Mouse (Mus musculus) left cerebral cortex, adult 2 months (tissue): ENCODE data around the gene Ehhadh. TPM values are rescaled to one million over a fixed set of nuclear protein-coding genes. Genes with fewer than 3 reads are reported as not detected.

ENCODE experiments used
- DNase-seq, 2 experiments: peaks; one replicate each; pipeline ENCODE4 v3.0.0; 2021 to 2022; ENCODE audit warnings: low spot score in 2 of 2, mixed read lengths in 1 of 2; ENCODE audit errors: extremely low spot score in 1 of 2
- H3K27ac ChIP-seq: fragments of 200-600 bp; 2 replicates; pipeline ENCODE4 v1.8.1; 2022
- H3K4me3 ChIP-seq: fragments of 200-600 bp; 2 replicates; pipeline ENCODE4 v1.8.1; 2022
- CTCF ChIP-seq: fragments of 200-600 bp; IDR thresholded peaks from 2 replicates; pipeline ENCODE4 v1.8.1; 2022; ENCODE audit warnings: antibody characterized with exemption, mild to moderate bottlenecking, moderate library complexity
- intact Hi-C: fragments of 180-260 bp; cut with DNase I; formaldehyde crosslinking; loops from one replicate; pipeline ENCODE4 v1.15.1; 2025
- total RNA-seq, 2 experiments: library from RNA; stranded (reverse); gene quantifications; 2 replicates each; pipeline ENCODE4 v1.2.3; 2021

Ehhadh gene
- total RNA-seq, 2 experiments from 2014 or later: 1.3 to 2.0 TPM

- Histone ChIP-seq H3K27ac (no peak overlapping the region), H3K4me3 (no peak overlapping the region)
- no peak for TF ChIP-seq CTCF
- DNase-seq: no peak
- intact Hi-C loops: no loop called here
These were observed 9.2 kb downstream of the Ehhadh start for GRCm38 (mm10) chr16:21778293-21778866.

GRCm38 (mm10) chr16:21774725-21775124 lies 12.9 kb downstream of the Ehhadh start:
- no peak for TF ChIP-seq CTCF
- no peak for DNase-seq
- Histone ChIP-seq H3K27ac (no peak overlapping the region), H3K4me3 (no peak overlapping the region)
- intact Hi-C loops: no loop called here

GRCm38 (mm10) chr16:21769667-21770066 lies 17.9 kb downstream of the Ehhadh start:
- Histone ChIP-seq H3K4me3 (no peak overlapping the region), H3K27ac (no peak overlapping the region)
- DNase-seq: no peak
- intact Hi-C loops: loop anchor here (2.0 kb wide), 1 partner anchor 45 kb away; no protein-coding TSS in a partner anchor
- peak; percentile 57 for TF ChIP-seq CTCF

- no peak for DNase-seq
- peak; percentile 54 for TF ChIP-seq CTCF
- Histone ChIP-seq H3K27ac (no peak overlapping the region), H3K4me3 (no peak overlapping the region)
- intact Hi-C loops: no loop called here
These were observed 19.4 kb downstream of the Ehhadh start for GRCm38 (mm10) chr16:21768255-21768654.

GRCm38 (mm10) chr16:21758447-21758846 lies 29.2 kb downstream of the Ehhadh start:
- Histone ChIP-seq H3K27ac (no peak overlapping the region), H3K4me3 (no peak overlapping the region)
- DNase-seq: no peak
- no peak for TF ChIP-seq CTCF
- intact Hi-C loops: no loop called here

GRCm38 (mm10) chr16:21743401-21743800 lies 44.2 kb downstream of the Ehhadh start:
- no peak overlapping the region for H3K4me3 ChIP-seq
- intact Hi-C loops: no loop called here
- no peak overlapping the region for H3K27ac ChIP-seq
- no peak for TF ChIP-seq CTCF
- DNase-seq: no peak

GRCm38 (mm10) chr16:21742898-21743297 lies 44.7 kb downstream of the Ehhadh start:
- DNase-seq: no peak
- H3K27ac ChIP-seq: no peak overlapping the region
- TF ChIP-seq CTCF: no peak
- intact Hi-C loops: no loop called here
- H3K4me3 ChIP-seq: no peak overlapping the region

- no peak for TF ChIP-seq CTCF
- Histone ChIP-seq H3K4me3 (no peak overlapping the region), H3K27ac (no peak overlapping the region)
- no peak for DNase-seq
- intact Hi-C loops: no loop called here
These were observed 45.3 kb downstream of the Ehhadh start for GRCm38 (mm10) chr16:21742191-21742870.

GRCm38 (mm10) chr16:21741542-21741941 lies 46.1 kb downstream of the Ehhadh start:
- H3K27ac ChIP-seq: no peak overlapping the region
- intact Hi-C loops: no loop called here
- H3K4me3 ChIP-seq: no peak overlapping the region
- no peak for DNase-seq
- no peak for TF ChIP-seq CTCF

GRCm38 (mm10) chr16:21735638-21736037 lies 52.0 kb downstream of the Ehhadh start:
- Histone ChIP-seq H3K4me3 (no peak overlapping the region), H3K27ac (no peak overlapping the region)
- TF ChIP-seq CTCF: no peak
- intact Hi-C loops: no loop called here
- no peak for DNase-seq

- intact Hi-C loops: loop anchor here (1.0 to 2.0 kb wide), 2 partner anchors 113 to 239 kb away; no protein-coding TSS in a partner anchor
- Histone ChIP-seq H3K27ac (peak overlapping the region; percentile 54; the same call in 1 of the 2 replicates), H3K4me3 (peak overlapping the region; percentile 41)
- DNase-seq: peak; percentile 75 to 76
- peak; percentile 94 for TF ChIP-seq CTCF
These were observed 59.7 kb downstream of the Ehhadh start for GRCm38 (mm10) chr16:21727897-21728364.

- TF ChIP-seq CTCF: no peak
- intact Hi-C loops: no loop called here
These were observed 60.2 kb downstream of the Ehhadh start for GRCm38 (mm10) chr16:21727421-21727820.

More at GRCm38 (mm10) chr16:21727421-21727820, 60.2 kb downstream of the Ehhadh start:
- Histone ChIP-seq H3K4me3 (no peak overlapping the region), H3K27ac (no peak overlapping the region)
- DNase-seq: no peak
